Mouse (Mus musculus) bone marrow, adult 2 months (tissue): ENCODE measurements around the gene Pimreg.

ENCODE experiments used
- CTCF ChIP-seq: fragments of 200-500 bp; IDR thresholded peaks from 2 replicates; pipeline ENCODE4 v1.5.1; 2011; ENCODE audit warnings: low read length, control low read depth; ENCODE audit not compliant: control insufficient read depth, insufficient read depth
- POLR2A ChIP-seq: fragments of 200-500 bp; IDR thresholded peaks from 2 replicates; pipeline ENCODE4 v1.6.1; 2011; ENCODE audit warnings: low read depth, mild to moderate bottlenecking, control low read depth, low read length, borderline replicate concordance; ENCODE audit not compliant: control insufficient read depth

DNA sequence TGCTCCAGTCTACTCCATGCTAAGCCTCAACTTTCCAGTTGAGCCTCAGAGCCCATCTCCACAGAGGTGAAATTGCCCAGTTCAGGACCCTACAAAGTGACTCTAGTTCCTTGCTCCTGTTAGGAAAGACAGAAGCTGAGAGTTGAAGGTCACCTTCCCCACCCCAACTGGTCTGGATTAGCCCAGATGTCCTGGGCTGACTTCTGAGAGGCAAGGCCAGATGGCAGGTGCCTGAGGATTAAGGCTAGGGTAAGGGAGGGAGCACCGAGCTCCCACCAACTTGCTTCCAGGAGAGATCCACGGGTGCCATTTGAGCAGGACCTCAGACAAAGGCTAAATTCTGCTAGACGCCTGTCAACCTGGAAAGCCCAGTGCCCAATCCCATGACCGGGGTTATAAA lies 9.7 kb upstream of the Pimreg start:
- TF ChIP-seq CTCF (no peak), POLR2A (no peak)
